Mouse (Mus musculus) midbrain, embryonic 10.5 days (tissue): ENCODE measurements at regions not wholly inside any gene's neighbourhood (a gene's known extent, or its start where the extent isn't known, plus 50 kb on each side); places are given as distances from the start of the nearest gene placed in this dataset.

Source experiments
- DNase-seq: peaks from one replicate; pipeline ENCODE4 v3.0.0-alpha.2; 2017; ENCODE audit warnings: low spot score
- H3K27ac ChIP-seq: fragments of 300-500 bp; sonication (generic); replicated peaks from 2 replicates; pipeline ENCODE4 v1.5.1; 2016; ENCODE audit warnings: mild to moderate bottlenecking
- H3K27me3 ChIP-seq: fragments of 300-500 bp; sonication (generic); 2 replicates; pipeline ENCODE4 v1.6.1; 2016; ENCODE audit warnings: low read depth, mild to moderate bottlenecking; ENCODE audit not compliant: poor library complexity, severe bottlenecking
- H3K36me3 ChIP-seq: fragments of 300-500 bp; sonication (generic); 2 replicates; pipeline ENCODE4 v1.6.1; 2016; ENCODE audit warnings: mild to moderate bottlenecking, moderate library complexity
- H3K4me1 ChIP-seq: fragments of 300-500 bp; sonication (generic); 2 replicates; pipeline ENCODE4 v1.6.1; 2016
- H3K4me3 ChIP-seq: fragments of 300-500 bp; sonication (generic); 2 replicates; pipeline ENCODE4 v1.5.1; 2016; ENCODE audit warnings: mild to moderate bottlenecking, moderate library complexity
- H3K9me3 ChIP-seq: fragments of 300-500 bp; sonication (generic); replicated peaks from 2 replicates; pipeline ENCODE4 v1.6.1; 2016; ENCODE audit warnings: mild to moderate bottlenecking
- WGBS: fragments of 180-500 bp; shearing (Covaris S2); methylation state at CpG from one replicate; pipeline ENCODE4 v1.1.7; 2016; 5-methylcytosine and 5-hydroxymethylcytosine counted together

DNA sequence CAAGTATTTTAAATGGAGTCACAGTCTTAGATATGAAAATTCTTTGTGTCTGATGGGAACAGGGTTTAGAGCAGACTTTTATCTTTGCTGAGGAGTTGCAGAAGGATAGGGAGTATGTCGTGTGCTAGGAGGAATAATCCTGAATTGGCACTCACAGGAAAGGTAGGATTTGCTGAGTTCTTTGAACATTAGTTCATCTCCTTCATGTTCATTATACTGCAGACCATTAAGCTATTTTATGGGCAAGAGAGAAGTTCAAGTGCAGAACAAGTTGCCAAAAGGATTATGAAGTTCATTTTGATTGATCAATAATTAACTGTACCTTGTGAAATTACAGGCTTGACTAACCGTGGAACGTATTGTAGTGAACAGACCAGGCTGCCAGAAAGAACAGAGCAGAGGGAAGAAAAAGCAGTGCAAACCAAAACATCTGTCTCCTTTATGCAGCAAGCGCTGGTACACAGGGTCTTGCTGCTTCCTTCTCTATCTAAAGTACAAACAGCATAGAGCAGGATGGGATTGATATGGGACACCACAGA lies 839.7 kb upstream of the Zeb2 start:
- no peaks in the 10 kb centered on the region for H3K27me3 ChIP-seq
- H3K27ac ChIP-seq, result no peak overlapping the region
- DNase-seq, result no peak
- no peaks in the 10 kb centered on the region for H3K9me3 ChIP-seq
- H3K36me3 ChIP-seq, result no peaks in the 10 kb centered on the region
- H3K4me3 ChIP-seq, result no peak overlapping the region
- no peaks in the 10 kb centered on the region for H3K4me1 ChIP-seq
- WGBS, result 83% methylated on average over 4 of the region's 4 CpGs

- no peaks in the 10 kb centered on the region for H3K4me1 ChIP-seq
- H3K36me3 ChIP-seq, result no peaks in the 10 kb centered on the region
- H3K4me3 ChIP-seq, result no peak overlapping the region
- no peaks in the 10 kb centered on the region for H3K9me3 ChIP-seq
- H3K27ac ChIP-seq, result no peak overlapping the region
- 94% methylated on average over 1 of the region's 1 CpGs for WGBS
- DNase-seq, result no peak
- no peaks in the 10 kb centered on the region for H3K27me3 ChIP-seq
Measured at GRCm38 (mm10) chr2:45948758-45949157, 831.6 kb upstream of the Zeb2 start.

GRCm38 (mm10) chr2:45925791-45926480 lies 808.7 kb upstream of the Zeb2 start:
- no peaks in the 10 kb centered on the region for H3K36me3 ChIP-seq
- DNase-seq, result no peak
- H3K4me3 ChIP-seq, result no peak overlapping the region
- no peak overlapping the region for H3K27ac ChIP-seq
- H3K27me3 ChIP-seq, result no peaks in the 10 kb centered on the region
- WGBS, result 81% methylated on average over 7 of the region's 7 CpGs
- H3K9me3 ChIP-seq, result no peaks in the 10 kb centered on the region
- H3K4me1 ChIP-seq, result no peaks in the 10 kb centered on the region

DNA sequence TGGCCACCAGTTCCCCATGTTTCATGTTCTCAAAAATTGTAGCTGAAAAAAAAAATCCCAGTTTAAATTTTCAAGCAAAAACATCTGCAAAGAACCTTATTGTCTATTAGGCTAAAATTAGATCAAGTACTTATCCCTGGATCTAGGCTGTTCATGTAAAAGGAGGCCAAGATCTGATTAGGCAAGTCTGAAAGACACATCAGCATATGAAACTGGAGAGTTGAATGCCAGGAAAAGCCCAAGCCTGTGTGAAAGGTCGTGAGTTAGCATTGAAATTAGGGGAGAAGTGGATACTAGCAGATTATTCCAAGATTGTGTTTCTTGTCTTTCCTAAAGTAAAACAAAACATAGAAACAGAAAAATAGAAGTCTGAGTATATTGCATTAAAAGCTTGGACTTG lies 791.7 kb upstream of the Zeb2 start:
- no peaks in the 10 kb centered on the region for H3K9me3 ChIP-seq
- 46% methylated on average over 1 of the region's 1 CpGs for WGBS
- H3K4me1 ChIP-seq, result no peaks in the 10 kb centered on the region
- no peaks in the 10 kb centered on the region for H3K36me3 ChIP-seq
- no peaks in the 10 kb centered on the region for H3K27me3 ChIP-seq
- no peak overlapping the region for H3K4me3 ChIP-seq
- no peak overlapping the region for H3K27ac ChIP-seq
- DNase-seq, result no peak

DNA sequence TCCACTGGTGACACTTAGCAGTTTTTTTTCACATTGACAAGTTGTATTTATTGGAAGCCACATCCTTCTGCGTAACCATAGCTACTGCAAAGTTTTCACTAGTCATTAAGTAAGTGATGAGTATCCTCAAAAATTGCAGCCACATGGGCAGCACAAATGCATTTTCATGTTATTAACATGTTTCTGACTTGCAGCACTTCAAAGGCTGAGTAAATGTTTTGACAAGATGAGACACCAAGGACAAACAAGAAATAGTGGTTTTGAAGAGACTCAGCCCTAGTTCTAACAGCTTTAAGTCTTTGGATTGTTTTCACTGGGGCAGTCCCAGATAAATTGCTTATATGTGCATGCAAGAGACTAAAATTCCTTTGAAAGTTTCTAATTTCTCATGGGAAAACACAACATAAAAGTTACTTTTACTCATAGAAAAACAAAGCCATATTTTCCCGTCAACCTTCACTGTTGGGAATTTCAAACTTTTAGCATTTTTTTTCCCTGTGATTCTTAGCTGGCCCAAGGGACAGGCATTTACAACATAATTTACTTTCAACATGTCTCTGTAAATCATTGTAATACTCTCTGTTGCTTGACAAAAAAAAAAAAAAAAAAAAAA lies 787.5 kb upstream of the Zeb2 start:
- H3K4me3 ChIP-seq, result no peak overlapping the region
- WGBS, result 80% methylated on average over 2 of the region's 2 CpGs

GRCm38 (mm10) chr2:45904090-45904489 lies 786.9 kb upstream of the Zeb2 start:
- no peak for DNase-seq
- 90% methylated on average over 4 of the region's 4 CpGs for WGBS
- no peaks in the 10 kb centered on the region for H3K9me3 ChIP-seq
- no peaks in the 10 kb centered on the region for H3K27me3 ChIP-seq
- no peak overlapping the region for H3K27ac ChIP-seq
- H3K36me3 ChIP-seq, result no peaks in the 10 kb centered on the region
- no peaks in the 10 kb centered on the region for H3K4me1 ChIP-seq
- H3K4me3 ChIP-seq, result no peak overlapping the region

More for the DNA sequence above, 787.5 kb upstream of the Zeb2 start:
- no peak for DNase-seq
- Histone ChIP-seq H3K36me3 (no peaks in the 10 kb centered on the region), H3K27me3 (no peaks in the 10 kb centered on the region), H3K27ac (no peak overlapping the region), H3K4me1 (no peaks in the 10 kb centered on the region), H3K9me3 (no peaks in the 10 kb centered on the region)

- no peak for DNase-seq
- 86% methylated on average over 1 of the region's 1 CpGs for WGBS
- H3K36me3 ChIP-seq, result no peaks in the 10 kb centered on the region
- no peaks in the 10 kb centered on the region for H3K27me3 ChIP-seq
- H3K27ac ChIP-seq, result no peak overlapping the region
- no peaks in the 10 kb centered on the region for H3K4me1 ChIP-seq
- H3K4me3 ChIP-seq, result no peak overlapping the region
- no peaks in the 10 kb centered on the region for H3K9me3 ChIP-seq
Measured at GRCm38 (mm10) chr2:45903350-45903749, 786.2 kb upstream of the Zeb2 start.

GRCm38 (mm10) chr2:45901892-45902291 lies 784.7 kb upstream of the Zeb2 start:
- H3K27me3 ChIP-seq, result no peaks in the 10 kb centered on the region
- no peak overlapping the region for H3K4me3 ChIP-seq
- H3K9me3 ChIP-seq, result no peaks in the 10 kb centered on the region
- H3K4me1 ChIP-seq, result no peaks in the 10 kb centered on the region
- 85% methylated on average over 4 of the region's 4 CpGs for WGBS
- DNase-seq, result no peak
- no peaks in the 10 kb centered on the region for H3K36me3 ChIP-seq
- H3K27ac ChIP-seq, result no peak overlapping the region

DNA sequence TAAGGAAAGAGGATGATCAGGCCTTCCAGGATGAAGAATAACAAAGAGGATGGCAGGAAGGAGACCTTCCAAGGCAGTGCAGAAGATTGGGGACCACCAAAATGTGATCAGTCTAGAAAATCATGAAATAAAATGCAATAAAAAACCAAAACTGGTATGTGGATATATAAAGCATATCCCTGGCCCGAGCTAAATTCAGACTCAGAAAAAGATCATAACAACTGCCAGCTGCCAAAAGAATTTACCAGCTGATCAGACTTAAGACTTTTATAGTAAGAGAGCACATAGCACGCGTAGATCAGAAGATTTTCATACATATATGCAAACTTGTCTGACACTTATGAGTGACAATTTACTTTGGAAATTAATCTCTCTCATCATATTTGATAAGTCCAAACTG lies 767.5 kb upstream of the Zeb2 start:
- Histone ChIP-seq H3K27me3 (no peaks in the 10 kb centered on the region), H3K4me3 (no peak overlapping the region), H3K4me1 (no peaks in the 10 kb centered on the region), H3K9me3 (no peaks in the 10 kb centered on the region), H3K27ac (no peak overlapping the region), H3K36me3 (no peaks in the 10 kb centered on the region)
- no peak for DNase-seq
- WGBS, result 92% methylated on average over 3 of the region's 3 CpGs

GRCm38 (mm10) chr2:45878656-45879055 lies 761.5 kb upstream of the Zeb2 start:
- Histone ChIP-seq H3K36me3 (no peaks in the 10 kb centered on the region), H3K4me1 (no peaks in the 10 kb centered on the region), H3K27me3 (no peaks in the 10 kb centered on the region), H3K9me3 (no peaks in the 10 kb centered on the region), H3K27ac (no peak overlapping the region), H3K4me3 (no peak overlapping the region)
- DNase-seq, result no peak

DNA sequence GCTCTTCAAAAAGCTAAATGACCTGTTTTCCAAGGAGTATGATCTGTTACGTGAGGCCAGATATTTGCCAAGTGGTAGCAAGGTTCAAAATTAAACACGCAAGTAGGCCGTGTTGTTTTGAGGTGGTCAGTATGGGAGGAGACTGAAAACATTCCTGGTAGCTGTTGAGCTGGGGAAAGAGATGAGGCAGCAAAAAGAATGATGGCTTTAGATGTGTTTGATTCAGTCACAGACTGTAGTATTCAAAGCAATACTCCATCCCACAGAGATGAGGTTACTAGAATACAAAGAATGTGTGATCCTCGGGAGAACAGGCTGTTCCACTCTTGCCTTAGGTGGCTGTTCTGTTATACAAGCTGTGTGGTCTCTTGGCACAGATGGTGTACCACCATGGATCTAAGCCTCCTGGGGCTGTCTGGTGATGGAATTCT lies 742.7 kb upstream of the Zeb2 start:
- no peak for DNase-seq
- Histone ChIP-seq H3K27ac (no peak overlapping the region), H3K4me3 (no peak overlapping the region), H3K27me3 (no peaks in the 10 kb centered on the region), H3K36me3 (no peaks in the 10 kb centered on the region), H3K4me1 (no peaks in the 10 kb centered on the region), H3K9me3 (no peaks in the 10 kb centered on the region)
- 88% methylated on average over 4 of the region's 4 CpGs for WGBS

DNA sequence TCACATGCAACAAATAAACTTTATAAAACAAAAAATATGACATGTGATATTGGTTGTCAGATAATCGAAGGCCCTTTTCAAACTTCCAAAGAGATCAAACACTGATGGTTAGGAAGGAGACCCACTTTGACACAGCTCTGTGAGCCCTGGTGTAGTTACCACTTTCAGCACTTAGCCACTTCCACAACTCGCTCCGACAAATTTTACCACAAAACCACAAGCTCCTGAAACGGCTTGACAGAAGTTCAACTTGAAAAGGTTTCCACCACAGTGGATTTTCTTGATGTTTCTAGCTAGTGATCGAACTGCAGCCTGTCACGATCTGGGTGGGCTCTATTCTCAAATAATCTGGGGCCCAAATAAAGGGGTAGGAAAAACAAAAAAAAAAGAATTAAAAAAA lies 742.2 kb upstream of the Zeb2 start:
- H3K36me3 ChIP-seq, result no peaks in the 10 kb centered on the region
- WGBS, result 89% methylated on average over 6 of the region's 6 CpGs
- no peak overlapping the region for H3K4me3 ChIP-seq
- no peak overlapping the region for H3K27ac ChIP-seq
- H3K4me1 ChIP-seq, result no peaks in the 10 kb centered on the region
- H3K27me3 ChIP-seq, result no peaks in the 10 kb centered on the region
- DNase-seq, result no peak
- no peaks in the 10 kb centered on the region for H3K9me3 ChIP-seq

DNA sequence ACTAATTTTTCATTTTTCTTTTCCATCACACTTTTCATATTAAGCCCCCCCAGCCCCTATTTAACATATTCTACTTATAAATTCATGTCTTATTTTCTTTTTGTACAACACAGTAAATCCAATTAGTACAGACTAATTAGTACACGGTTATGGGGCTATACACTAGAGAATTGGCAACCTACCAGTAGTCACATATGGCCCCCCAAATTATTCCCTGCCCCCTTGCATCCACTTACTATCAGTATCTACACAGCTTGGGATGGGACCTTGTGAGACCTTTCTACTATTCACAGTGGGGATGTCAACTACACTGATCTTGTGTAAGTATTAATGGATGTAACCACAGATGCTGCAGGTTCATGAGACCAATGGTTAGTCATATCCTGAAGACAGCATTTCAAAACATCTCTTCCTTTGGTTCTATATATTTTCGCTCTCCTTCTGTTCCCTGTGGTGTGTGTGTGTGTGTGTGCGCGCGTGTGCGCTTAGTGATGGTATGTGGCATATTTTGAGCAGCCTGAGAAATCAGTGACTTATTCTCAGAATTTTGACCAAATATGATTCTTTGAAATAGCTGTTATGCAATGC lies 732.9 kb upstream of the Zeb2 start:
- H3K4me1 ChIP-seq, result no peaks in the 10 kb centered on the region
- H3K27ac ChIP-seq, result no peak overlapping the region
- no peak overlapping the region for H3K4me3 ChIP-seq
- H3K9me3 ChIP-seq, result no peaks in the 10 kb centered on the region
- no peaks in the 10 kb centered on the region for H3K27me3 ChIP-seq
- H3K36me3 ChIP-seq, result no peaks in the 10 kb centered on the region
- DNase-seq, result no peak
- WGBS, result 91% methylated on average over 6 of the region's 6 CpGs
